Mouse (Mus musculus) lung, postnatal 25 days (tissue): ENCODE measurements around the gene Rrp7a.
"Not testable (repeated sequence)": the region's sequence is repeated elsewhere in the genome, so short reads cannot be mapped to it uniquely, and the experiment has no call there.

Experiments
- DNase-seq: peaks from one replicate; pipeline ENCODE4 v3.0.0; 2022; ENCODE audit warnings: low spot score

Rrp7a gene

GRCm38 (mm10) chr15:83156929-83157666 is 34.5 kb upstream of the Rrp7a start:
- peak; percentile 78 for DNase-seq

- DNase-seq = no peak
Observed at GRCm38 (mm10) chr15:83155672-83156419, 33.2 kb upstream of the Rrp7a start.

DNA sequence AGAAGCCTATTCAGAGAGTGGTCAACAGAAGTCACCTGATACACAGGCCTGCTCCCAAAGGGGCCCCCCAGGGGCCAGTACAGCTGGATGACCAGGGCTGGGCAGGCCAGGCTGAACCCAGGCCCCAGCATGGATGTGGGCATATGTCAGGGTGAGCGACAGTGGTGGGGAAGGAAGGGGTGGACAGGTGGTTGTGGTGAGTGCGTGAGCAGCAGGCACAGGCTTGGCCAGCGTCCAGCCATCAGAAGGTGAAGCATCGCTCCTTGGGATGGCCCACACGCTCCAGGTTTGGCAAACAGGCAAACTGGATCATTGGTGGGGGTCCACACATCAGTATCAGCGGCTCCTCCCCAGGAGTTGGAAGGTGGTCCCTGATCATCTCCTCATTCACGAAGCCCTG is 31.7 kb upstream of the Rrp7a start:
- no peak for DNase-seq

DNA sequence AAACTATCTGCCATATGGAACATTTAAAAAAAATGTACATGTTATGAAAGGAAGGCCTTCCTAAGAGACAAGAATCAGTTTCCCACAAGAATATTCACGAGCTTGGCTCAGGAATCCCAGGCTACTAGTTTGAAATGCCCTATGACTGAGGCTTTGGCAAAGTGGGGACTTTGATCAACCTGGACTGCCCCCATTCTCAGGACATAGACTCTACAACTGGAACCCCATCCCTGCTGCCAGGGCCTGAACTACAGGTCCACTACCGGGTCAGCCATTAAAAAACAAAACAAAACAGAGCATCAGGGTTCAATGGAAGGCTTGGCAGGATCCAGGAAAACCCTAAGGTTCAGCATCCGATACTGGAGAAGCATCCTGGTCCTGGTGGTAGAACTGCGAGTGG is 28.1 kb upstream of the Rrp7a start:
- DNase-seq = no peak

- no peak for DNase-seq
Observed at GRCm38 (mm10) chr15:83150073-83150442, 27.5 kb upstream of the Rrp7a start.

DNA sequence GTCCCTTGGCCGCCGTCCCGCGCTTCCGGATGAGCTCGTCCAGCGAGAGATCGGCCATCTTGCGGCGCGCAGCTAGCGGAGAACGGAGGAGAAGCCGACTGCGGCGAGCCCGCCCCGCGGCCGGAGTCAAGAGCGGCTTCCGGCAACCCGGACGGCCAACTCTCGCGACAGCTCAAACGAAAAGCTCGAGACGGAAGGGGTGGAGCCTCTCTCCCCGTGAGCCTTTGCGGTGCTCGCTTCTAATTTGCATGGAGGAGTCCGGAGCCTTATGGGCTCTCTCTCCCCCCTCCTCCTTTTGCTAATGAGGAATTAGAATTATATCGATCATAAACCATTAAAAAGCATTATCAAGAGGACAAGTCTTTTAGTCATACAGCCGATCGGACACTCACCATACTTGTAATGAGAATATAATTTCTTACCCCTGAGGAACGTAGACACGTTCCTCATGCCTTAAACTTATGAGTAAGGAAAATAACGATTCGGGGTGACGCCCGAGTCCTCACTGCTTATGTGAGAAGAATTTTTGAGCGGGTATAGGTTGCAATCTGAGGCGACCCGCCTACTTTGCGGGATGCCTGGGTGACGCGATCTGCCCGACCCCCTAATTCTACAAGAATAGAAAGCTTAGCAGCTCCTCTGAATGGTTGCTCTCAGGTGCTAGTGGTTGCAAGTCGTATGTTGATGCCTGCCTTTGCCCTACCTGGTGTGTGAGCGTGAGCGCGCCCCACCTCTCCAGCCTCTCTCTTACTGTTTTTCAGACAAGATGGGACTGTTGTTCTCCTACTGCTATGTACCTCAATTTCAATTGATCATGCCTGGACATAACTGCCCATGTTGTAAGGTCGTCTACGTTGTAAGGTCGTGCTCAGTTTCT is 26.8 kb upstream of the Rrp7a start, which contains the start of gene Poldip3:
TSS of gene Poldip3 (minus strand) at position 189 of the 877 bp plus-strand sequence.
- DNase-seq = peak; percentile 98

GRCm38 (mm10) chr15:83148801-83149195 is 26.2 kb upstream of the Rrp7a start:
- no peak for DNase-seq

- no peak for DNase-seq
Observed at GRCm38 (mm10) chr15:83148395-83148794, 25.8 kb upstream of the Rrp7a start.

GRCm38 (mm10) chr15:83145541-83145940 is 22.9 kb upstream of the Rrp7a start:
- DNase-seq = no peak

GRCm38 (mm10) chr15:83142861-83143260 is 20.3 kb upstream of the Rrp7a start:
- DNase-seq = no peak

DNA sequence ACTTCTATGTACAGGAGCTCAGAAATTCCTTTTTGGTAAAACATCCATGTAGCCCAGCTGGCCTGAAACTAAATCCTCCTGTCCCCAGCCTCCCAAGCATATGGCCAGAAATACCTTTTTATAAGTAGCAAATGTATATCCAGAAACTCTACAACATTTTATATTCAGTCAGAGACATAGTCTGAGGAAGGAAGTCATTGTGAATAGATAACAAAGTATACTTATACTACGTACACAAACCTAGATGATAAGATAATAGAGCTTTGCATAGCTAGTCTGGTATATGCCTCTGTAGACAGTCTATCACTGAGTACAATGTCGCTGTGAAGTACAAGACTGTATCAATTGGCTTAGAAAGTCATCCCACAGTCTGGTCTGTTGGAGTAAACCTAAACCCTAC is 13.1 kb upstream of the Rrp7a start:
- DNase-seq = no peak

GRCm38 (mm10) chr15:83134671-83135070 is 12.1 kb upstream of the Rrp7a start:
- DNase-seq = no peak

DNA sequence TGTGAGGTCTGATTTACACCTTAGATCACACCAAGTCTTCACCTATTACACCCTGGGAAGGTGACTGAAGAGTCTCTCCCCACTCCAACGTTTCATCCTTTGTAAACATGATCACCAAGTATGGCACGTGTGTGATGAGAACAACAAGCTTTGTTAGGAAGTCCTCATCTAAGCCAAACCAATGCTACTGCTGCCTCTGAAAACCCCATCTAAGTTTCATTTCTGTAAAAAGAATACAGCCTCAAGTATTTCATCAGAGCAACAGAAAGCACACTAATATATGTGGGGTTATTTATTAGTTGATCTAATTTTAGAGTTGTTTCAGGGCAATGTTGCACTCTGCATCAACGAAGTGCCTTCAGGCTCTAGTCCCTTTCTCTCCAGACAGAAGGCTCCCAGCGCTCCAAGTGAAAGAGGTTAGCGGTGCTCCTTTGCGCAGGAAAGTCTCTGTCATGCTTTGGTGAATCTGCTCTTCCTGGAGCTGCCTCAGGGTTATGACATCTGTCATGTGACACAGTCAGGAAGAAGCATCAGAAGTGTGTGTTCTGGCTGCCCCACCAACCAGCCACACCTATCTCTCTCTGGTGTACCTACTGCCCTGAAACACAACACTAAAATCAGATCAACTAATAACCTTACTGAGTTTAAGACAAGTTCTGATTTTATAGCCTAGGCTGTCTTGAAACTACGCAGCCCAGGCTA is 7.1 kb upstream of the Rrp7a start:
- DNase-seq = no peak

- not testable (repeated sequence) for DNase-seq
Observed at GRCm38 (mm10) chr15:83127037-83127436, 4.4 kb upstream of the Rrp7a start.

DNA sequence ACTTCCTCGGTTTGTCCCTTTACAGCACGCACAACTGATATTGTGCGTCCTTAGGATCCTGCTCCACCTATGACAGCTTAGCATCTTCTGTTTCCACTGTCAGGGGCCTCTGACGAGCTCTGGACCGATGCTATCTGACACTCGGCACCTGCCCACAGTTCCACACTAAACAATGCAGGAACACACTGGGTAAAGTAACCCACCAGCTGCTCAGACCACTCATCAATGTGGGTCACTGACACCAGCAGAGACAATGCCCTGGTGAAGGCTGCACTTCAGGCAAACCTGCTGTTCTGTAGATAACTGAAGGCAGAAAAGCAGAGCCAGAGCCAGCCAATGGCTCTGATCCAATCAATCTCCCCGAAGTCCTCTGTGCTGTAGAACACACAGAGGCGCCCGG is 4.0 kb upstream of the Rrp7a start:
- no peak for DNase-seq

- DNase-seq = no peak
Observed at GRCm38 (mm10) chr15:83124625-83125024, 2.0 kb upstream of the Rrp7a start.

GRCm38 (mm10) chr15:83121709-83122565 is 664 bp downstream of the Rrp7a start:
- DNase-seq = peak; percentile 20

GRCm38 (mm10) chr15:83118360-83118759 is 4.2 kb downstream of the Rrp7a start:
- peak; percentile 21 for DNase-seq

DNA sequence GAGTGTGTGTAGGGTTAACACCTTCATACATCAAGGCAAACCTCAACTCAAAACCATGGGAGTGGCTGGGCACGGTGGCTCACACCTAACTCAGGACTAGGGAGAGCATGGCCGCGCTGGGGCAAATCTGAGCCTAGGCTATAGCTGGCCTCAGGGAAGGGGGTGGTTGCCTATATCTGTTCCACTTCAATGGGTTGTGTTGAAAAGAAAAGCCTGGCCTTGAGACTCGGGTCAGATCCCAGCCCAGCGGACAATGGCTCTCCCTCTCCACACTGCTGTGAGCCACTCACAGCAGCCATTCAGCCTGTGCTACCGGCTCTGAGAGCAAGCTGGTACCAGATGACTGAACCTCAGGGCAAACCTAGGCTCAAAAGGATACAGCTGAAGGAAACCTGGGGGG is 7.5 kb downstream of the Rrp7a start:
- DNase-seq = no peak

DNA sequence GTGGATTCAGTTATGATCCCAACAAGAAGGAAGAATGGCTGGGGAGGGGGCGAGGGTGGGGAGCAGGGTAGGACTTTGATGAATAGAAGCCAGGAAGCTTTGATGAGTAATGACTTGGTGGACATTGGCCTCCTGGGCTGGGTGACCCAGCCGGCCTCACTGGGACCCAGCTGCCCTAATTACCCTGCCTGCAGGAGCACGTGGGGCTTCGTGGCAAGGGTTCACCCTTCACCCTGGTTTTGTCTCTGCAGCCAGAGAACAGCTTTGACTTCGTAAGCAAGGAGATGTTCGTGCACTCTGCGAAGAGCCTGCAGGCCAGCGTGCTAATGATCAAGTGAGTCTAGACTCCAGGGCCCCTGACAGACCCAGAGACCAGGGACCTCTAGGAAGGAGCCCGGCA is 8.5 kb downstream of the Rrp7a start:
- no peak for DNase-seq

- DNase-seq = peak; percentile 69
Observed at GRCm38 (mm10) chr15:83112898-83113297, 9.7 kb downstream of the Rrp7a start.
